Mouse (Mus musculus) embryonic facial prominence, embryonic 11.5 days (tissue): Measurements from ENCODE around the gene Txnrd2. TPM values are rescaled to one million over a fixed set of nuclear protein-coding genes. Genes with fewer than 3 reads are reported as not detected.

Experiments used
- ATAC-seq: fragments of 200-750 bp; cut with Nextera tagmentation; replicated peaks from 2 replicates; pipeline ENCODE4 v1.8.0; 2017; ENCODE audit warnings: low read depth; ENCODE audit not compliant: insufficient number of reproducible peaks, low FRiP score, low TSS enrichment
- DNase-seq: peaks from one replicate; pipeline ENCODE4 v3.0.0-alpha.2; 2015; ENCODE audit warnings: low spot score
- H3K27ac ChIP-seq: fragments of 300-500 bp; sonication (generic); replicated peaks from 2 replicates; pipeline ENCODE4 v1.5.1; 2014; ENCODE audit warnings: mild to moderate bottlenecking, low read depth, low read length, control low read depth
- H3K27me3 ChIP-seq: fragments of 300-500 bp; sonication (generic); 2 replicates; pipeline ENCODE4 v1.6.1; 2014; ENCODE audit warnings: mild to moderate bottlenecking, low read length, moderate library complexity, mixed read lengths; ENCODE audit not compliant: control insufficient read depth, insufficient read depth
- H3K36me3 ChIP-seq: fragments of 300-500 bp; sonication (generic); replicated peaks from 2 replicates; pipeline ENCODE4 v1.6.1; 2014; ENCODE audit warnings: low read depth, mild to moderate bottlenecking, low read length, moderate library complexity, mixed read lengths; ENCODE audit not compliant: control insufficient read depth, insufficient read depth
- H3K4me1 ChIP-seq: fragments of 300-500 bp; sonication (generic); 2 replicates; pipeline ENCODE4 v1.6.1; 2014; ENCODE audit warnings: low read length, mixed read lengths; ENCODE audit not compliant: control insufficient read depth, insufficient read depth
- H3K4me2 ChIP-seq: fragments of 300-500 bp; sonication (generic); 2 replicates; pipeline ENCODE4 v1.6.1; 2014; ENCODE audit warnings: low read depth, mild to moderate bottlenecking, control low read depth, low read length, moderate library complexity
- H3K4me3 ChIP-seq: fragments of 300-500 bp; sonication (generic); 2 replicates; pipeline ENCODE4 v1.5.1; 2014; ENCODE audit warnings: low read depth, low read length, control low read depth
- H3K9ac ChIP-seq: fragments of 300-500 bp; sonication (generic); replicated peaks from 2 replicates; pipeline ENCODE4 v1.6.1; 2014; ENCODE audit warnings: mild to moderate bottlenecking, control low read depth, low read length
- H3K9me3 ChIP-seq: fragments of 300-500 bp; sonication (generic); replicated peaks from 2 replicates; pipeline ENCODE4 v1.6.1; 2016; ENCODE audit warnings: mild to moderate bottlenecking, low read length, inconsistent platforms, mixed read lengths; ENCODE audit not compliant: control insufficient read depth
- WGBS: fragments of 180-500 bp; shearing (Covaris S2); extraction: QIAGEN DNeasy Blood & Tissue Kit; methylation state at CpG from one replicate; pipeline ENCODE4 v1.1.7; 2014; 5-methylcytosine and 5-hydroxymethylcytosine counted together
- polyA plus RNA-seq: library from polyadenylated mRNA; unstranded; fragments of >200 nt; fragmentation: Nextera tagmentation; extraction: Ambion mirVana; gene quantifications from 2 replicates; pipeline ENCODE4 v1.2.1, GENCODE M21; 2014

Gene Txnrd2
- polyA plus RNA-seq, 1 experiment from 2014 or later = 15.9 TPM

DNA sequence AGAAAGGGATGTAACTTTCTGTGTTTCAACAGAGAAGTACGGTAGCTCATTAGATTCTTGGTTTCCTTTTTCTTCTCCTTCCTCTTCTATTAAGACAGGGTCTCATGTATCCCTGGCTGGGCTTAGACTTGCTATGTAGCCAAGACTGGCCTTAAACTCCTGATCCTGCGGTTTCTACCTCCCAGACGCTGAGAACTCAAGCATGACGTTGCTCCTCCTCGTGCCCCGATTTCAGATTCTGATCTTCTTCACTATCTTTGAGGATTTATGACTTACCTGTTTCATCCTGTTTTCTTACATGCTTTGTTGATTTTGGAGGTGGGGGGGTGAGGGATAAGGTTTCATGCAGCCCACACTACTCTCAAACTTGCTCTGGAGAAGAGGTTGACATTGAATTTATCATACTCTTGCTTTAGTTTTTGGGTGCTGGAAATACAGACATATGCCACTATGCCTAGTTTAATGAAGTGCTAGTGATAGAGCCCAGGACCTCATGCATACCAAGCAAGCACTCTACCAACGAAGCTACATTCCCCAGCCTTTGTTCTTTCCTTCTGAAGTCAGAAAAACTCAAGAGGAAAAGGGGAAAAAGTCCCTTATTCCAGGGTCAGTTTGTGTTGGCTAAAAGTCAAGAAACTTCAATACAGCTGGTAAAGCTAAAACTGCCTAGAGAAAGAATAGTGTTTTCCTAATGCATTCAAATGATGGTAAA, 2.8 kb upstream of the Txnrd2 start:
- ATAC-seq = no peak
- no peak overlapping the region for H3K27ac ChIP-seq
- no peak overlapping the region for H3K4me2 ChIP-seq
- DNase-seq = no peak
- H3K4me1 ChIP-seq = no peaks in the 10 kb centered on the region; the same call in 1 of the 2 replicates
- no peak overlapping the region for H3K4me3 ChIP-seq
- H3K9ac ChIP-seq = no peak overlapping the region
- H3K9me3 ChIP-seq = no peaks in the 10 kb centered on the region
- H3K36me3 ChIP-seq = no peaks in the 10 kb centered on the region
- 91% methylated on average over 7 of the region's 7 CpGs for WGBS
- no peaks in the 10 kb centered on the region for H3K27me3 ChIP-seq

- Histone ChIP-seq H3K9me3 (no peaks in the 10 kb centered on the region), H3K9ac (no peak overlapping the region), H3K27me3 (no peaks in the 10 kb centered on the region), H3K4me2 (no peak overlapping the region), H3K36me3 (no peaks in the 10 kb centered on the region), H3K27ac (no peak overlapping the region), H3K4me3 (no peak overlapping the region), H3K4me1 (no peaks in the 10 kb centered on the region; the same call in 1 of the 2 replicates)
- WGBS = 85% methylated on average over 5 of the region's 5 CpGs
- no peak for DNase-seq
- no peak for ATAC-seq
Measured at GRCm38 (mm10) chr16:18423915-18424265, 2.3 kb upstream of the Txnrd2 start.

GRCm38 (mm10) chr16:18424364-18425045, 1.7 kb upstream of the Txnrd2 start:
- Histone ChIP-seq H3K4me3 (no peak overlapping the region), H3K9ac (no peak overlapping the region), H3K36me3 (no peaks in the 10 kb centered on the region), H3K4me1 (no peaks in the 10 kb centered on the region; the same call in 1 of the 2 replicates), H3K4me2 (peak overlapping the region; percentile 0; the same call in 1 of the 2 replicates), H3K9me3 (no peaks in the 10 kb centered on the region), H3K27me3 (no peaks in the 10 kb centered on the region), H3K27ac (no peak overlapping the region)
- 46% methylated on average over 11 of the region's 11 CpGs for WGBS
- peak; percentile 80 for DNase-seq
- ATAC-seq = no peak

DNA sequence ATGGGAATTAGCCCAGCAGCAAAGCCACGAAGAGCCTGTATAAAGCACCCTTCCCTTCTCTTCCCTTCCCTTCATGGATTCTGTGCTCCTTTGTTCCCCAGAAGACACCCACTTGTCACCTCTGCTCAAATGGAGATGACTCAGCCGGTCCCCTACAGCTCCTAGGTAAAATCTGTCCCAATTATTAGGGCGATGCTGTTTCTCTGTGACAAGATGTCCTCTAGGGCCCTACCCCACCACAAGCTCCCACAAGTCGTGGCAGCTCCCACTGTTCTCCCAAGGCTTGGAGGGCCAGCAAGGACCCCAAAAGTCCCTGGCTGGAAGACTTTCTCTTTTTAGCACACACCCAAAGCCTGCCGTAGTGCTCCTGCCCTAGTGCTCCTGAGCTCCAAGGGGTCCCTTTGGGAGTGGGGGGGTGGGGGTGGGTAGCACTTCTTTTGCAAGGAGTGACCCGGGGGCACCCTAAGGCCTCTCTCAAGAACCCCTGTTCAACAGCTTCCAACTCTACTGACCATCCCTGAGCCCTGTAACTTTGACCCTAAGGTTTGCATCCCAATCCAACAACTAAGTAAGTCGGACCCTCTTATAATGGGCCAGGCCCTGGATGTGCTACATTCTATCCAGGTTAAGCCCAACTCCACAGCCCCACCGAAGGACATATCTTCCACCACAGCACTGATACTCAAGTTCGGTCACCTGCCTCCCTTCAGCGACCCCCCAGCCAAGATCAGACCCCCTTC, 539 bp upstream of the Txnrd2 start:
- WGBS = 31% methylated on average over 10 of the region's 10 CpGs

GRCm38 (mm10) chr16:18426802-18427280, 657 bp downstream of the Txnrd2 start, which contains the start of gene Comt:
TSS of gene Comt (minus strand) at chr16:18426852.
- no peak for ATAC-seq
- WGBS = 60% methylated on average over 5 of the region's 5 CpGs
- no peak for DNase-seq

More for the DNA sequence above, 539 bp upstream of the Txnrd2 start:
- peak overlapping the region; percentile 78 for H3K4me2 ChIP-seq
- peak overlapping the region; percentile 52; the same call in 1 of the 2 replicates for H3K27ac ChIP-seq
- no peaks in the 10 kb centered on the region for H3K36me3 ChIP-seq
- H3K9me3 ChIP-seq = no peaks in the 10 kb centered on the region
- DNase-seq (no peak), ATAC-seq (peak; percentile 32; the same call in 1 of the 2 replicates)
- no peaks in the 10 kb centered on the region; the same call in 1 of the 2 replicates for H3K4me1 ChIP-seq
- peak overlapping the region; percentile 91 for H3K9ac ChIP-seq
- H3K27me3 ChIP-seq = no peaks in the 10 kb centered on the region
- peak overlapping the region; percentile 84 for H3K4me3 ChIP-seq

GRCm38 (mm10) chr16:18428011-18428515, 1.9 kb downstream of the Txnrd2 start:
- no peak overlapping the region for H3K9ac ChIP-seq
- no peak for DNase-seq
- no peaks in the 10 kb centered on the region for H3K9me3 ChIP-seq
- no peaks in the 10 kb centered on the region for H3K27me3 ChIP-seq
- no peak overlapping the region for H3K4me2 ChIP-seq
- H3K27ac ChIP-seq = no peak overlapping the region
- WGBS = 77% methylated on average over 5 of the region's 5 CpGs
- H3K36me3 ChIP-seq = no peaks in the 10 kb centered on the region
- ATAC-seq = no peak
- no peak overlapping the region for H3K4me3 ChIP-seq
- H3K4me1 ChIP-seq = no peaks in the 10 kb centered on the region; the same call in 1 of the 2 replicates

More at GRCm38 (mm10) chr16:18426802-18427280, 657 bp downstream of the Txnrd2 start, which contains the start of gene Comt:
- H3K27ac ChIP-seq = peak within 1 kb of the TSS; percentile 52
- no peaks in the 10 kb centered on the region for H3K27me3 ChIP-seq
- H3K9me3 ChIP-seq = no peaks in the 10 kb centered on the region
- peak within 1 kb of the TSS; percentile 91 for H3K9ac ChIP-seq
- no peaks in the 10 kb centered on the region for H3K36me3 ChIP-seq
- H3K4me1 ChIP-seq = no peaks in the 10 kb centered on the region; the same call in 1 of the 2 replicates
- H3K4me2 ChIP-seq = peak within 1 kb of the TSS; percentile 78
- H3K4me3 ChIP-seq = peak within 1 kb of the TSS; percentile 84

- no peak overlapping the region for H3K27ac ChIP-seq
- no peak overlapping the region for H3K4me2 ChIP-seq
- WGBS = 86% methylated on average over 7 of the region's 7 CpGs
- H3K4me1 ChIP-seq = no peaks in the 10 kb centered on the region; the same call in 1 of the 2 replicates
- no peak overlapping the region; the same call in 1 of the 2 replicates for H3K9ac ChIP-seq
- no peaks in the 10 kb centered on the region for H3K36me3 ChIP-seq
- H3K4me3 ChIP-seq = no peak overlapping the region
- H3K9me3 ChIP-seq = no peaks in the 10 kb centered on the region
- no peak for DNase-seq
- no peak for ATAC-seq
- H3K27me3 ChIP-seq = no peaks in the 10 kb centered on the region
Measured at GRCm38 (mm10) chr16:18428516-18429042, 2.4 kb downstream of the Txnrd2 start.
